Mouse (Mus musculus) forebrain, embryonic 12.5 days (tissue): Measurements from ENCODE around the gene Nabp2. TPM values are rescaled to one million over a fixed set of nuclear protein-coding genes. Genes with fewer than 3 reads are reported as not detected.

Experiments
- ATAC-seq: fragments of 200-750 bp; cut with Nextera tagmentation; 2 replicates; pipeline ENCODE4 v1.8.0; 2017; ENCODE audit warnings: moderate TSS enrichment; ENCODE audit not compliant: low FRiP score
- H3K27ac ChIP-seq: fragments of 300-500 bp; sonication (generic); 2 replicates; pipeline ENCODE4 v1.5.1; 2016; ENCODE audit warnings: mild to moderate bottlenecking
- H3K27me3 ChIP-seq: fragments of 300-500 bp; sonication (generic); 2 replicates; pipeline ENCODE4 v1.6.1; 2016; ENCODE audit warnings: mild to moderate bottlenecking
- H3K36me3 ChIP-seq: fragments of 300-500 bp; sonication (generic); replicated peaks from 2 replicates; pipeline ENCODE4 v1.6.1; 2016; ENCODE audit warnings: mild to moderate bottlenecking
- H3K4me1 ChIP-seq: fragments of 300-500 bp; sonication (generic); 2 replicates; pipeline ENCODE4 v1.6.1; 2016
- H3K4me2 ChIP-seq: fragments of 300-500 bp; sonication (generic); 2 replicates; pipeline ENCODE4 v1.6.1; 2016; ENCODE audit warnings: mild to moderate bottlenecking, moderate library complexity
- H3K4me3 ChIP-seq: fragments of 300-500 bp; sonication (generic); replicated peaks from 2 replicates; pipeline ENCODE4 v1.5.1; 2016; ENCODE audit warnings: mild to moderate bottlenecking
- H3K9ac ChIP-seq: fragments of 300-500 bp; sonication (generic); 2 replicates; pipeline ENCODE4 v1.6.1; 2016; ENCODE audit warnings: mild to moderate bottlenecking
- H3K9me3 ChIP-seq: fragments of 300-500 bp; sonication (generic); 2 replicates; pipeline ENCODE4 v1.6.1; 2016
- WGBS: fragments of 180-500 bp; shearing (Covaris S2); methylation state at CpG from one replicate; pipeline ENCODE4 v1.1.7; 2016; 5-methylcytosine and 5-hydroxymethylcytosine counted together
- polyA plus RNA-seq: library from polyadenylated mRNA; unstranded; fragments of >200 nt; fragmentation: Nextera tagmentation; extraction: Ambion mirVana; gene quantifications from 2 replicates; pipeline ENCODE4 v1.2.1, GENCODE M21; 2016

The Nabp2 gene
- polyA plus RNA-seq, 1 experiment from 2014 or later = 141 TPM

- peaks cover 45% of the 10 kb centered on the region for H3K36me3 ChIP-seq
- H3K27ac ChIP-seq = no peak overlapping the region
- ATAC-seq = no peak
Measured at GRCm38 (mm10) chr10:128442718-128443117, 31.4 kb upstream of the Nabp2 start.

DNA sequence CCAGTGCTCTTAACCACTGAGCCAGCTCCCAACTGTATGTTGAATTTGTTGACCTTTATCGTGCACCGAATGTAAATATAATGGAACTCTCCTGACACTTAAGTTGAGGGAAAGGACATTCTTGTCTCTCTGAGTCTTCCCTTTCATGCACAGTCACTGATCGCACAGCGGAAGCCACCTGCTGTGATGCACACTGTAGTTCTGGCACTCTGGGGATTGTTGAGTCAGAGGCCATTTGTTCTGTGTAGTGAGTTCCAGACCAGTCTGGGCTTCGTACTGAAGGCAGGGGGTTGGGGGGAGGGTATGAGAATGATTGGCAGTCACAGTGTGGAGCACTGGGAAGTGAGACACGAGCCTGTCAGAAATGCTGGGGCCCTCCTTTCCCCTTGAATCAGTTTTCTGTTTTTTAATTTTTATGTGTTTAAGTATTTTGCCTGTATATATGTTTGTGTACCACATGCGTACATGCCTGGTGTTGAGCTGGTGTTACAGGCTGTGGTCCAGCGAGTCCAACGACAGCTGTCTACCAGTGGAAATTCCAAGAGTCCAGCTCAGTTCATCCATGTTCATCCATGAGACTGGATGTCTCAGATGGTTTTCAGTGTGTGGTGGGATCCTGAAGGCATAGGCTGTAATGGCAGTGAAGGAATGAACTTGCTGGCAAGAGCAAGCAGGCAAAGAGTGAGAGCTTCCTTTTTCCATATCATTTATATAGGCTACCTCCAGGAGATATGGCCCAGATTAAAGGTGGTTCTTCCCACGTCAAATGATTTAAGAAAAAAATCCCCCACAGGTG lies 30.2 kb upstream of the Nabp2 start:
- Histone ChIP-seq H3K36me3 (peaks cover 57% of the 10 kb centered on the region), H3K9me3 (no peaks in the 10 kb centered on the region), H3K4me2 (no peak overlapping the region), H3K27ac (no peak overlapping the region), H3K4me3 (no peak overlapping the region), H3K9ac (no peak overlapping the region), H3K4me1 (no peaks in the 10 kb centered on the region), H3K27me3 (no peaks in the 10 kb centered on the region)
- no peak for ATAC-seq
- 88% methylated on average over 10 of the region's 10 CpGs for WGBS

More at GRCm38 (mm10) chr10:128442718-128443117, 31.4 kb upstream of the Nabp2 start:
- H3K27me3 ChIP-seq = no peaks in the 10 kb centered on the region
- no peaks in the 10 kb centered on the region for H3K4me1 ChIP-seq
- H3K9me3 ChIP-seq = no peaks in the 10 kb centered on the region
- no peak overlapping the region for H3K9ac ChIP-seq
- WGBS = 96% methylated on average over 1 of the region's 1 CpGs
- H3K4me3 ChIP-seq = no peak overlapping the region
- no peak overlapping the region for H3K4me2 ChIP-seq

DNA sequence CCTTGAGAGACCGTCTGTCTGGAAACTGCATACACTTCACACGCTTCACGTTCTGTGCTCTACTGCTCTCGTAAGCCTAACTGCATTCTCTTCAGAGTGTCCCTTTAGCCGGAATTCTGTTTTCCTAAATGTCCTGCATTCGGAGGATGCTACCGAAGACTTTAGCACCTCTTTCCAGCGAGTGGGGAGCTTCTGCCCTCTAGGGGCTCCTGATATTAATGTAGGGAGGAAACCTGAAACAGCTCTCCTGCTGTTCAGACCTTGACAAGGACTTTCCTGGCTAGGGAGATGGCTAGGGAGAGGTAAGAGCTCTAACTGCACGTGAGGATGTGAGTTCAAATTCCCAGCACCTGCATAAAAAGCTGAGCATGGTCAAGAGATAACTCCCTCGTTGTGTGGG lies 29.1 kb upstream of the Nabp2 start:
- no peak overlapping the region for H3K4me2 ChIP-seq
- no peaks in the 10 kb centered on the region for H3K4me1 ChIP-seq
- 68% methylated on average over 10 of the region's 10 CpGs for WGBS
- no peak overlapping the region for H3K9ac ChIP-seq
- no peak overlapping the region for H3K4me3 ChIP-seq
- no peaks in the 10 kb centered on the region for H3K27me3 ChIP-seq
- H3K9me3 ChIP-seq = no peaks in the 10 kb centered on the region
- peaks cover 68% of the 10 kb centered on the region for H3K36me3 ChIP-seq
- no peak for ATAC-seq
- H3K27ac ChIP-seq = no peak overlapping the region

- peaks cover 82% of the 10 kb centered on the region for H3K36me3 ChIP-seq
- ATAC-seq = no peak
- no peak overlapping the region for H3K27ac ChIP-seq
- no peak overlapping the region for H3K9ac ChIP-seq
- H3K4me1 ChIP-seq = no peaks in the 10 kb centered on the region
- 86% methylated on average over 10 of the region's 10 CpGs for WGBS
- H3K27me3 ChIP-seq = no peaks in the 10 kb centered on the region
- no peaks in the 10 kb centered on the region for H3K9me3 ChIP-seq
- H3K4me2 ChIP-seq = no peak overlapping the region
- H3K4me3 ChIP-seq = no peak overlapping the region
Measured at GRCm38 (mm10) chr10:128438675-128439279, 27.5 kb upstream of the Nabp2 start.

GRCm38 (mm10) chr10:128436376-128436775 lies 25.1 kb upstream of the Nabp2 start:
- Histone ChIP-seq H3K27ac (no peak overlapping the region), H3K4me1 (no peaks in the 10 kb centered on the region), H3K9me3 (no peaks in the 10 kb centered on the region), H3K9ac (no peak overlapping the region), H3K4me3 (no peak overlapping the region), H3K36me3 (peaks cover 79% of the 10 kb centered on the region), H3K27me3 (no peaks in the 10 kb centered on the region), H3K4me2 (no peak overlapping the region)
- ATAC-seq = no peak
- WGBS = 97% methylated on average over 8 of the region's 8 CpGs

DNA sequence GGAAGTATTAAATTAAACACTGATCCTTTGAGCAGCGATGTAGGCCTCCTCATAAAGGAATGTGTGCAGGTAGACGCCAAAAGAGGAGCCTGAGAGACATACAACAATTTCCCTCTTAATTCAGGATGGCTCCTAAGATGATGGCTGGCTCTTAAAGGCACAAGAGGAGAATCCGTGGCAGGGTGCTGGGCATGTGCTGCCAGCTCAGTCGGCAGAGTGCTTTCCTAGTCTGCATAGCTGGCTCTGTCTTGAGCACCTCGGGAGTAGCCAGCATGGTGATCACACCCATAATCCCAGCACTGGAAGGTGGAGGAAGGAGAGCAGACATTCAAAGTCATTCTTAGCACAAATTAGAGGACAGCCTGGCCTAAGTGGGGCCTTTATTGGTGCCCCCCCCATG lies 24.6 kb upstream of the Nabp2 start:
- 91% methylated on average over 5 of the region's 5 CpGs for WGBS
- H3K9me3 ChIP-seq = no peaks in the 10 kb centered on the region
- no peak overlapping the region for H3K9ac ChIP-seq
- no peaks in the 10 kb centered on the region for H3K27me3 ChIP-seq
- H3K36me3 ChIP-seq = peaks cover 81% of the 10 kb centered on the region
- no peaks in the 10 kb centered on the region for H3K4me1 ChIP-seq
- H3K4me2 ChIP-seq = no peak overlapping the region
- no peak overlapping the region for H3K4me3 ChIP-seq
- no peak overlapping the region for H3K27ac ChIP-seq
- ATAC-seq = no peak

- Histone ChIP-seq H3K27ac (no peak overlapping the region), H3K27me3 (no peaks in the 10 kb centered on the region), H3K36me3 (peaks cover 81% of the 10 kb centered on the region), H3K4me1 (no peaks in the 10 kb centered on the region), H3K4me2 (no peak overlapping the region), H3K4me3 (no peak overlapping the region), H3K9me3 (no peaks in the 10 kb centered on the region), H3K9ac (no peak overlapping the region)
- 83% methylated on average over 17 of the region's 17 CpGs for WGBS
- ATAC-seq = no peak
Measured at GRCm38 (mm10) chr10:128435186-128435823, 24.0 kb upstream of the Nabp2 start.

DNA sequence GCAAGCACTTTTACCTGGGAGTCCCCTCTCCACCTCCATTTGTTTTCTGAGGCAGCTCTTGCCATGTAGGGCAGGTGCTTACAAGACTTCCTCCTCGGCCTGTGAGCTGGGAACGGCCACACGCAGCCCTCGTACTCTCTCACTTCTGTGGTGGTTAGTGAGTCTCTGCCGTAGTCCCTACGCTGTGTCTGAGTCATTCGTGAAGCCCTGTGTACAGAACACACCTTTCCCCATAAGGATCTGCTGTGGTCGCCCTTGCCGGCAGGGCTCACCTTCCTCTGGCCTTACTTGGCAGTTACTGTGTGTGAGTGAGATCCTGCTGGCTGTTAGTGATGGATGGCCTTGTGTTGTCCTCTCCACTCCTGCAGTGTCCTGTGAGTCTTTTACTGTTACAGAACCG lies 23.4 kb upstream of the Nabp2 start:
- H3K4me2 ChIP-seq = no peak overlapping the region
- H3K4me1 ChIP-seq = no peaks in the 10 kb centered on the region
- no peak for ATAC-seq
- H3K27ac ChIP-seq = no peak overlapping the region
- H3K4me3 ChIP-seq = no peak overlapping the region
- 92% methylated on average over 10 of the region's 10 CpGs for WGBS
- no peaks in the 10 kb centered on the region for H3K27me3 ChIP-seq
- no peak overlapping the region for H3K9ac ChIP-seq
- no peaks in the 10 kb centered on the region for H3K9me3 ChIP-seq
- peaks cover 81% of the 10 kb centered on the region for H3K36me3 ChIP-seq

GRCm38 (mm10) chr10:128433417-128433816 lies 22.1 kb upstream of the Nabp2 start:
- ATAC-seq = no peak
- Histone ChIP-seq H3K4me3 (no peak overlapping the region), H3K36me3 (peaks cover 82% of the 10 kb centered on the region), H3K4me2 (no peak overlapping the region), H3K9ac (no peak overlapping the region), H3K27ac (no peak overlapping the region), H3K4me1 (no peaks in the 10 kb centered on the region), H3K9me3 (no peaks in the 10 kb centered on the region), H3K27me3 (no peaks in the 10 kb centered on the region)
- WGBS = 97% methylated on average over 2 of the region's 2 CpGs

DNA sequence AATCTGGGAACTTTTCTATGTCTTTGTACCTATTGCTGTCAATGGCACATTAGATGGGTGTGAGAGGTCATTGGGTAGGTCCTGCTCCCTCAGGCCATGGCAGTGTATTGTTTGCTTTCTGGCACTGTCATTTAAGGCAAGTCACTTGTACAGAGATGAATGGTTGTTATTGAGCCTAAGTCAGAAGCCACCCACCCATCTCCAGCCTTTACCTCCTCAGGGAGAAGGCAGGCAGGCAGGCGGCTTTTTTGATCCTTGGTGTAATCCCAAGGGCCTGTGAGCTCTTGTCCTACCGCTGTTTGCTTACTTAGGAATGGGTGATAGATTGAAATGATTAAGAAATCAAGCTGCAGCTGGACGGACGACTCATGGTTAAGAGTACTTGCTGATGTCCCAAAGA lies 18.2 kb upstream of the Nabp2 start:
- ATAC-seq = no peak
- Histone ChIP-seq H3K9ac (no peak overlapping the region), H3K27ac (no peak overlapping the region), H3K4me2 (no peak overlapping the region), H3K36me3 (peaks cover 51% of the 10 kb centered on the region), H3K9me3 (no peaks in the 10 kb centered on the region), H3K4me3 (no peak overlapping the region), H3K27me3 (no peaks in the 10 kb centered on the region), H3K4me1 (no peaks in the 10 kb centered on the region)
- WGBS = 89% methylated on average over 4 of the region's 4 CpGs

- H3K4me1 ChIP-seq = no peaks in the 10 kb centered on the region
- 93% methylated on average over 5 of the region's 5 CpGs for WGBS
- no peak for ATAC-seq
- H3K36me3 ChIP-seq = peaks cover 51% of the 10 kb centered on the region
- H3K27me3 ChIP-seq = no peaks in the 10 kb centered on the region
- no peak overlapping the region for H3K9ac ChIP-seq
- H3K4me3 ChIP-seq = no peak overlapping the region
- no peaks in the 10 kb centered on the region for H3K9me3 ChIP-seq
- no peak overlapping the region for H3K4me2 ChIP-seq
- H3K27ac ChIP-seq = no peak overlapping the region
Measured at GRCm38 (mm10) chr10:128429052-128429451, 17.8 kb upstream of the Nabp2 start.

GRCm38 (mm10) chr10:128425260-128425659 lies 14.0 kb upstream of the Nabp2 start:
- 87% methylated on average over 3 of the region's 3 CpGs for WGBS
- H3K9ac ChIP-seq = no peak overlapping the region
- H3K27me3 ChIP-seq = no peaks in the 10 kb centered on the region
- no peaks in the 10 kb centered on the region for H3K9me3 ChIP-seq
- H3K4me2 ChIP-seq = no peak overlapping the region
- no peaks in the 10 kb centered on the region for H3K4me1 ChIP-seq
- H3K4me3 ChIP-seq = no peak overlapping the region
- no peak overlapping the region for H3K27ac ChIP-seq
- ATAC-seq = no peak
- peaks cover 65% of the 10 kb centered on the region for H3K36me3 ChIP-seq
